Mouse (Mus musculus) spleen, adult 2 months (tissue): ENCODE results near the gene Bpgm.

ENCODE experiments used
- CTCF ChIP-seq: fragments of 200-500 bp; IDR thresholded peaks from 2 replicates; pipeline ENCODE4 v1.5.1; 2011; ENCODE audit warnings: mild to moderate bottlenecking, inconsistent platforms; ENCODE audit not compliant: insufficient read depth, insufficient read length, insufficient replicate concordance; ENCODE audit errors: extremely low read depth
- POLR2A ChIP-seq: fragments of 200-500 bp; IDR thresholded peaks from 2 replicates; pipeline ENCODE4 v1.6.1; 2011; ENCODE audit warnings: low read depth, low read length, inconsistent platforms

DNA sequence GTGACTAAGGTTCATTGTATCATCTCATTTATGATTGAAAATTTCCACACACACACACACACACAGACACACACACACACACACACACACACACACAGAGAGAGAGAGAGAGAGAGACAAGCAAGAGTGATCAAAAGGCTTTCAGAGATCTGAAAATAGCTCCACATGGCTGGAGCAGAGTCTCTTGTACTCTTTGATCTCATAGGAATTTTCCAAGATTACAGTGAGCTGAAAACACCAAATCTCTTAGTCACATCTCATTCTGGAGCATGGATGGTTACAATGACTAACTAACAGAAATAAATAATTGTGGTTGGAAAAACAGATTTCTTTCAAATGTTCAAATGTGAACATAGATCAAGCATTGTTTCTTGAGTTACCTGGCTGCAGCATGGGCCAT, 16.6 kb upstream of the Bpgm start:
- TF ChIP-seq CTCF (no peak), POLR2A (no peak)
